Mouse (Mus musculus) ES-E14 (cell line): Measurements from ENCODE around the gene Med31.

Experiments used
- CHD2 ChIP-seq: IDR thresholded peaks from 2 replicates; pipeline ENCODE4 v1.6.1; 2014; ENCODE audit warnings: mild to moderate bottlenecking, low read depth, low read length, inconsistent platforms
- HCFC1 ChIP-seq: IDR thresholded peaks from 2 replicates; pipeline ENCODE4 v1.6.1; 2012; ENCODE audit warnings: low read length, inconsistent platforms, borderline replicate concordance; ENCODE audit not compliant: insufficient read depth
- MAFK ChIP-seq: IDR thresholded peaks from 2 replicates; pipeline ENCODE4 v1.6.1; 2014; ENCODE audit warnings: mild to moderate bottlenecking, low read depth, low read length, inconsistent platforms; ENCODE audit not compliant: insufficient read depth
- ZC3H11A ChIP-seq: IDR thresholded peaks from 2 replicates; pipeline ENCODE4 v1.6.1; 2012; ENCODE audit warnings: low read depth, mild to moderate bottlenecking, inconsistent platforms, low read length, borderline replicate concordance
- ZNF384 ChIP-seq: IDR thresholded peaks from 2 replicates; pipeline ENCODE4 v1.6.1; 2012; ENCODE audit warnings: low read depth, low read length, inconsistent platforms

DNA sequence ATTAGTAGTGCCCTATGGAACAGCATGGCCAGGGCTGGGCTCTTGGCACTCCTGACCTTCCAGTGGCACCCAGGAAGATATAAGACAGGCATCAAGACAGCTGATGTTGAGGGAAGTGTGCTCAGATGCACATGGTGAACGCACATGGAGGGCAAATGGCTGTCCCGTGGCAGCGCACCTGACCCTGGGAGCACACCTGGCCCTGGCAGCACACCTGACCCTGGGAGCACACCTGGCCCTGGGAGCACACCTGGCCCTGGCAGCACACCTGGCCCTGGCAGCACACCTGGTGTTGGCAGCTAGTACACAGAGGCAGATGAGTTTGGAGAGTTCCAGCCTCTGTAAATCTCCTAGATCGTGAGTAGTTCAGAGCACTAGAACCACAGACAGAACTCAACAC, 13.1 kb upstream of the Med31 start:
- no peak for TF ChIP-seq HCFC1
- TF ChIP-seq CHD2 = no peak
- TF ChIP-seq ZNF384 = no peak
- no peak for TF ChIP-seq MAFK
- TF ChIP-seq ZC3H11A = no peak
